Mouse (Mus musculus): Measurements from ENCODE around the gene Pnpla6. TPM values are rescaled to one million over a fixed set of nuclear protein-coding genes. Genes with fewer than 3 reads are reported as not detected.
A peak's percentile ranks its signal among the peaks of the same experiment; 100 is the strongest.

The Pnpla6 gene
- total RNA-seq (2014; fragmentation: Nextera tagmentation) (39.8 and 61.5 TPM in 2 replicates), total RNA-seq (2017) (33.9 and 34.3 TPM in 2 replicates), polyA plus RNA-seq (2012) (21.4 and 25.1 TPM in 2 replicates)

DNA sequence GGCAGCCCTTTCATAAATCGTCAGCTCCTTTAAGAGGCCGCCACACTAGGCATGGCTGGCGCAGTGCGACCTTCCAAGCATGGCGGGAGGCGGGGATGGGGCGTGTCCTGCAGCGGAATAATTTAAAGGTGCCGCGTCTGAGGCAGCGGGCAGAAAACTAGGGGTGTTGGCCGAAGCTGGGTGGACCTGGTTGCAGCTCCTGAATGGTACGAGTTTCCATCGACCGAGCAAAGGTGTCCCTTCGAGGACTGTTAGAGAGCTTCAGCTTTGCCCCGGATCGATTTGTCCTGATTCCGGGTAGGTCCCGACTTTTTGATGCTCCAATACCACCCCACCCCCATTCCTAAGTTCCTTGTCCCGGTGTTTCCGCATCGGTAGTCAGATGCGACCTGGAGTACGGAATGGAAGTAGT, at the start of gene Pnpla6:
Gene Pnpla6, plus strand, starts transcription at position 125 of the 412 bp plus-strand sequence.
- peak; percentile 72 for ATAC-seq (ENCODE audit: extremely low read depth, insufficient number of reproducible peaks, low FRiP score, poor library complexity, severe bottlenecking)
- no peaks in the 10 kb centered on the region for H3K9me3 ChIP-seq (replicated peaks)
- H3K4me3 ChIP-seq (ENCODE audit: low read depth, low read length), result peak within 1 kb of the TSS; percentile 94
- peaks cover 60% of the 10 kb centered on the region for H3K36me3 ChIP-seq (replicated peaks)
- TF ChIP-seq CTCF (IDR thresholded peaks at IDR 0.05; ENCODE audit: low read depth, low read length), result no peak
- peak; percentile 35; the same call in 1 of the 2 replicates for TF ChIP-seq POLR2AphosphoS5 (IDR thresholded peaks at IDR 0.05; ENCODE audit: insufficient replicate concordance, low read depth, low read length)
- peaks cover 31% of the 10 kb centered on the region for H3K4me1 ChIP-seq (ENCODE audit: insufficient read depth, low read depth, low read length)
- H3K27me3 ChIP-seq (ENCODE audit: insufficient read depth, low read length), result no peaks in the 10 kb centered on the region
- DNase-seq (ENCODE audit: low spot score), result peak; percentile 71

DNA sequence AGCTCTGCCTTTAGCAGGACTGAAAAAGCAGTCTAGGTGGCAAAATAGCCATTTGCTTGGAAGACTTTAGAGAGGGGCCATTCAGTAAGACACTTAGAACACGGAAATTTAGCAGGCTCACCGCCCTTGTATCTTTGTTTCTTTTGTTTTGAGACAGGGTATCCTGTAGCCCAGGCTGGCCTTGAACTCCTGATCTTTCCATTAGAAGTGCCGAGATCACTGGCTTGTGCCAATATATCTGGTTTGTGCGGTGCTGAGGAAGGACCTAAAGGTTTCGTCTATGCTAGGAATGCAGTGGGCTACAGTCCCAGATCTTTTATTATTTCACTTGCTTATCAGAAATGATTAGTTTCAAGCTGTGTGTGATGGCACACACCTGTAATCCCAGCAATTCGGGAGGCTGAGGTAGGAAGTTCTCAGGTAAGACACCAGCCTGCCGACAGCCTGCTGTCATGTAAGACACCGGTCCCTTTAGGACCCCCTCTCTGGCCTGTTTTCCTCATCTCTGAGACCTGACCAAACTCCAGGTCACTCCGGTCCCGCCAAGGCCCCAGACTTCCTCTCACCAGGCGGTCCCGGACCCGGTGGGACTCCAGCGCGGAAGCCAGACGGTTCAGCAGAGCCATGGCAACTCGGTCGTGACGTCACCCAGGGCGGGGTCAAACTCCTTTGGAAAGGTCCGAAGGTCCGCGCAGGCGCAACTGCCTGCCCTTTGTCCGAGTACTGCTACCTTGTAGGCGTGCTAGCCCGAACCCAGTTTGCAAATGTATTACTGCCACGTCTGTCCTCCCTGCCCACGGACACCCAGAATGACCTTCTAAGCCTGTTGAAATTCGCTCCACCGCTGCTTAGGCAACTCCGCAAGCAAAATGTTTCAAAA, 47.9 kb upstream of the Pnpla6 start, which contains the start of gene Pex11g:
Gene Pex11g, minus strand, starts transcription at position 675 of the 880 bp plus-strand sequence.
- DNase-seq (ENCODE audit: low spot score) (peak; percentile 87), ATAC-seq (ENCODE audit: extremely low read depth, insufficient number of reproducible peaks, low FRiP score, poor library complexity, severe bottlenecking) (peak; percentile 95)
- peak within 1 kb of the TSS; percentile 73 for H3K4me3 ChIP-seq (ENCODE audit: low read depth, low read length)
- TF ChIP-seq CTCF (IDR thresholded peaks at IDR 0.05; ENCODE audit: low read depth, low read length) (no peak), GATA1 (IDR thresholded peaks at IDR 0.05; ENCODE audit: borderline replicate concordance, low read length) (no peak), POLR2AphosphoS5 (IDR thresholded peaks at IDR 0.05; ENCODE audit: insufficient replicate concordance, low read depth, low read length) (no peak), GATA2 (IDR thresholded peaks at IDR 0.05; ENCODE audit: borderline replicate concordance, low read depth, low read length) (no peak), TAL1 (conservative IDR thresholded peaks at IDR 0.05; ENCODE audit: low read depth, low read length) (no peak)
- peaks cover 23% of the 10 kb centered on the region for H3K4me1 ChIP-seq (ENCODE audit: insufficient read depth, low read depth, low read length)
- peaks cover 13% of the 10 kb centered on the region for H3K36me3 ChIP-seq (replicated peaks)
- peaks cover 10% of the 10 kb centered on the region for H3K27me3 ChIP-seq (ENCODE audit: insufficient read depth, low read length)
- H3K9me3 ChIP-seq (replicated peaks), result no peaks in the 10 kb centered on the region

DNA sequence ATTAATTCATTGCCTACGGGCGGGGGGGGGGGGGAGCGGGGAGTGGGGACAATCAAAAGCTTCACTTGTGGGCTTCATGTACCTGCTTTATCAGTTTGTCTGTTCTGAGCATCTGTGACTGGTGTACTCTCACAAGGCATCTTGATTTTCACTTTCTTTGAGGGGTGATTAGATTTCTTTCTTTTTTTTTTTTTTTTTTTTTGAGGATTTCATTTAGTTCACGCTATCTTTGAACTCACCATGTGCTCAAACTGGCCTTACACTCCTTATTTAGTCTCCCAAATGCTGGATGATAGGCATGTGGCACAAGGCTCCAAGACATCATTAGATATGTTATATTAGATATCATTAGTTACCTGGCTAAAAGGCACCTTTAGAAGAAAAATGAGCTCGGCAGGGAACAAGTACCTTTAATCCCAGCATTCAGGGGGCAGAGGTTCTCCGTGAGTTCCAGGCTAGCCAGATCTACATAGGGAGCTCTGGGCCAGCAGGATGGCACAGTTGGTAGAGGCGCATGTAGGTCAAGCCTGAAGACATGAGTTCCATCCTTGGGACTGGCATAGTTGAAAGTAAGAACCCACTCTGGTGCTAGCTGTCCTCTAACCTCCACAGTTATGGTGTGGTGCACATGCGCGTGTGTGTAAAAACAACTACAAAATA, 47.2 kb upstream of the Pnpla6 start:
- TF ChIP-seq GATA2 (IDR thresholded peaks at IDR 0.05; ENCODE audit: borderline replicate concordance, low read depth, low read length) (no peak), POLR2AphosphoS5 (IDR thresholded peaks at IDR 0.05; ENCODE audit: insufficient replicate concordance, low read depth, low read length) (no peak), GATA1 (IDR thresholded peaks at IDR 0.05; ENCODE audit: borderline replicate concordance, low read length) (no peak), CTCF (IDR thresholded peaks at IDR 0.05; ENCODE audit: low read depth, low read length) (no peak), TAL1 (conservative IDR thresholded peaks at IDR 0.05; ENCODE audit: low read depth, low read length) (no peak)
- Histone ChIP-seq H3K27me3 (ENCODE audit: insufficient read depth, low read length) (peaks cover 10% of the 10 kb centered on the region), H3K4me3 (ENCODE audit: low read depth, low read length) (peak overlapping the region; percentile 73), H3K9me3 (replicated peaks) (no peaks in the 10 kb centered on the region), H3K36me3 (replicated peaks) (peaks cover 8% of the 10 kb centered on the region), H3K4me1 (ENCODE audit: insufficient read depth, low read depth, low read length) (peaks cover 23% of the 10 kb centered on the region)
- no peak for ATAC-seq (ENCODE audit: extremely low read depth, insufficient number of reproducible peaks, low FRiP score, poor library complexity, severe bottlenecking)
- DNase-seq (ENCODE audit: low spot score), result no peak

DNA sequence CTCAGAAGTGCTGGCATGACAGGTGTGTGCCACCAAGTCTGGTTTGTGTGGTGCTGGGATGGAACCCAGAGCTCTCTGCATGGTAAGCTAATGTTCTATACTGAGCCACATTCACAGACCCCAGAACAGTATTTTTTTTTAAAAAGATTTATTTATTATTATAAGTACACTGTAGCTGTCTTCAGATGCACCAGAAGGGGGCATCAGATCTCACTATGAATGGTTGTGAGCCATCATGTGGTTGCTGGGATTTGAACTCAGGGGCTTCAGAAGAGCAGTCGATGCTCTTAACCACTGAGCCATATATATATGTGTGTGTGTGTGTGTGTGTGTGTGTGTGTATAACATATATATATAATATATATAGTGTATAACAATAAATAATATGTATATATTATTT, 46.3 kb upstream of the Pnpla6 start:
- DNase-seq (ENCODE audit: low spot score) (no peak), ATAC-seq (ENCODE audit: extremely low read depth, insufficient number of reproducible peaks, low FRiP score, poor library complexity, severe bottlenecking) (no peak)
- no peak for TF ChIP-seq CTCF (IDR thresholded peaks at IDR 0.05; ENCODE audit: low read depth, low read length)
- TF ChIP-seq TAL1 (conservative IDR thresholded peaks at IDR 0.05; ENCODE audit: low read depth, low read length), result no peak
- TF ChIP-seq POLR2AphosphoS5 (IDR thresholded peaks at IDR 0.05; ENCODE audit: insufficient replicate concordance, low read depth, low read length), result no peak
- TF ChIP-seq GATA2 (IDR thresholded peaks at IDR 0.05; ENCODE audit: borderline replicate concordance, low read depth, low read length), result no peak
- no peak for TF ChIP-seq GATA1 (IDR thresholded peaks at IDR 0.05; ENCODE audit: borderline replicate concordance, low read length)

DNA sequence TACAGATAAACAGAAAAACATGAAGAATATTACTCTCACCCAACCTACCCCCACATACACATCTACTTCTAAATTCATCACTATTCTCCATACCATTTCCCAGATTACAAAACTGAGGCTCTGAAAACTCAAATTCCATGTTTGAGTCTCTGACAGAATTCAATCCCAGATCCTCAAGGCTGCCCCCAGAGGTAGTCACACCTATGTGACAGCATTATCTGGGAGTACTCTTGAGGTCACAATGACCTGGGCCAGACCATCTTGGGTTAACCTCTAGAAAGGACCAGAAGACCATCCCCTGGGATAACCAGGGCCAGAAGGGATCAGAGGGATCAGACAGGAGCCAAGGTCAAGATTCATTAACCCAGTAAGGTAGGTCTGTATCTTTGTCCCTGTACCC, 44.6 kb upstream of the Pnpla6 start, which contains the start of gene Tex45:
Gene Tex45, plus strand, starts transcription at position 301 of the 400 bp plus-strand sequence.
- H3K36me3 ChIP-seq (replicated peaks), result no peaks in the 10 kb centered on the region
- peaks cover 23% of the 10 kb centered on the region for H3K4me1 ChIP-seq (ENCODE audit: insufficient read depth, low read depth, low read length)
- DNase-seq (ENCODE audit: low spot score) (no peak), ATAC-seq (ENCODE audit: extremely low read depth, insufficient number of reproducible peaks, low FRiP score, poor library complexity, severe bottlenecking) (no peak)
- no peak within 1 kb of the TSS for H3K4me3 ChIP-seq (ENCODE audit: low read depth, low read length)
- TF ChIP-seq GATA1 (IDR thresholded peaks at IDR 0.05; ENCODE audit: borderline replicate concordance, low read length), result no peak
- no peak for TF ChIP-seq CTCF (IDR thresholded peaks at IDR 0.05; ENCODE audit: low read depth, low read length)
- no peak for TF ChIP-seq TAL1 (conservative IDR thresholded peaks at IDR 0.05; ENCODE audit: low read depth, low read length)
- no peak for TF ChIP-seq POLR2AphosphoS5 (IDR thresholded peaks at IDR 0.05; ENCODE audit: insufficient replicate concordance, low read depth, low read length)
- no peak for TF ChIP-seq GATA2 (IDR thresholded peaks at IDR 0.05; ENCODE audit: borderline replicate concordance, low read depth, low read length)
- no peaks in the 10 kb centered on the region for H3K9me3 ChIP-seq (replicated peaks)
- peaks cover 14% of the 10 kb centered on the region for H3K27me3 ChIP-seq (ENCODE audit: insufficient read depth, low read length)

More for the DNA sequence above, 46.3 kb upstream of the Pnpla6 start:
- Histone ChIP-seq H3K9me3 (replicated peaks) (no peaks in the 10 kb centered on the region), H3K4me3 (ENCODE audit: low read depth, low read length) (no peak overlapping the region), H3K4me1 (ENCODE audit: insufficient read depth, low read depth, low read length) (peaks cover 23% of the 10 kb centered on the region), H3K27me3 (ENCODE audit: insufficient read depth, low read length) (peaks cover 13% of the 10 kb centered on the region), H3K36me3 (replicated peaks) (peaks cover 4% of the 10 kb centered on the region)
